Mouse (Mus musculus): ENCODE measurements around the gene Ints2.

DNA sequence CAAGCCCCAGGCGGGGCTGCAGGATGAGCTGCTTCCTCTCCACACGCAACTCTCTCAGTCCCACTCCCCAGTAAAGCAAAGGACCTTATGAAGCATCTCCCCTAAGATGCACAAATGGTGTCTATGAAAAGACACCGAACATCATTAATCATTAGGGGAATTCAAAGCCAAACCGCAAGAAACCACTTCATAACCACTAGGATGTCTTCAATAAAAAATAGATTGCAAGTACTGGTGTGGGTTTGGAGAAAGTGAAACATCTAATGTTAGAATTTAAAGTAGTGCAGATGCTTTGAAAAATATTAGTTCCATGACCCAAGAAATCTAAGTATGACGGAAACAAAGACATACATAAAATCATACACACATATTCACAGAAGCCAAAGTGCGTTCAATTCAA is 34.3 kb upstream of the Ints2 start:
- no peak for TF ChIP-seq CTCF (IDR thresholded peaks at IDR 0.05)
- no peak for TF ChIP-seq EP300 (IDR thresholded peaks at IDR 0.05; ENCODE audit: insufficient read depth, low read depth, low read length)
- no peak for TF ChIP-seq POLR2A (IDR thresholded peaks at IDR 0.05; ENCODE audit: insufficient read depth, low read depth, low read length)
